Mouse (Mus musculus) left cerebral cortex, postnatal 4 days (tissue): ENCODE data around the gene Clec4n. TPM values are rescaled to one million over a fixed set of nuclear protein-coding genes. Genes with fewer than 3 reads are reported as not detected.
"Not testable (repeated sequence)": the region's sequence is repeated elsewhere in the genome, so short reads cannot be mapped to it uniquely, and the experiment has no call there.

Experiments
- DNase-seq: peaks from one replicate; pipeline ENCODE4 v3.0.0-alpha.2; 2022
- intact Hi-C: fragments of 180-260 bp; cut with DNase I; formaldehyde crosslinking; loops from one replicate; pipeline ENCODE4 v1.15.1; 2025
- total RNA-seq, 2 experiments: library from RNA; stranded (reverse); gene quantifications; 2 replicates each; pipeline ENCODE4 v1.2.3; 2021

Clec4n gene
- total RNA-seq, 2 experiments from 2014 or later = 0.92 TPM; not detected in 1

GRCm38 (mm10) chr6:123289753-123290152 is 60.1 kb downstream of the Clec4n start, which contains the start of gene Clec4e:
Gene Clec4e, minus strand, starts transcription at chr6:123289870.
- DNase-seq = no peak
- intact Hi-C loops = no loop called here

- intact Hi-C loops = no loop called here
- DNase-seq = no peak
These were observed 63.2 kb downstream of the Clec4n start for GRCm38 (mm10) chr6:123292751-123293400.

DNA sequence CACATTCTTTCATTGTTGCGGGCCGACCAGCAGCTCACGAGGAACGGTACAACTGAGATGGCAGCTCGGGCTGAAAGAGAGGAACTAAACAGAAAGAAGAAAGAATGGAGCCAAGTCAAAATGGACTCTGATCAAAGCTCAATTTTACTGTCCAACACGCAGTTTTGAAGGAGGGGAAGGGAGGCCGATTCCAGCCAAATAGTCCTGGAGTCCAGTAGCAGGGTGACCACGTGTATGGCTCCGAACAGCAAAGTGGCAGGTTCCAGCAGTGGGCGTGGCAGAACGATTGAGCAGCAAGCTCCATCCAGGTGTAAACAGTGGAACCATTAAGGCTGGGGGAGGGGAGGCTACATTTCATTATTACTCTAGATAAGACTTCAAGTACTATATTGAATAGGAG is 63.9 kb downstream of the Clec4n start:
- intact Hi-C loops, DNase-seq: not testable (repeated sequence)

Other genes with a start within 250 kb of the Clec4n start
- not detected for gene Clec4a4, start 239.5 kb upstream of the Clec4n start, total RNA-seq
- gene Clec4b1, start 179.9 kb upstream of the Clec4n start, total RNA-seq = not detected
- gene Clec4a2, start 123.4 kb upstream of the Clec4n start, total RNA-seq = 1 to 10 TPM in 1 of 2 experiments, under 1 TPM in 1; 0.52 to 1.0 TPM
- gene Clec4b2, start 57.0 kb upstream of the Clec4n start, total RNA-seq = not detected
- gene Clec4d, start 32.3 kb downstream of the Clec4n start, total RNA-seq = not detected
- gene Clec4e, start 60.0 kb downstream of the Clec4n start, total RNA-seq = under 1 TPM in 1 of 2 experiments, not detected in 1; 0.38 TPM
- gene Vmn2r19, start 78.5 kb downstream of the Clec4n start, total RNA-seq = not detected
- gene Vmn2r20, start 188.3 kb downstream of the Clec4n start, total RNA-seq = not detected